Mouse (Mus musculus) retina, postnatal 7 days (tissue): ENCODE results near the gene Pde4dip.

Source experiments
- DNase-seq: peaks from one replicate; pipeline ENCODE4 v3.0.0-alpha.2; 2012; ENCODE audit warnings: low read depth, low spot score

Pde4dip gene

DNA sequence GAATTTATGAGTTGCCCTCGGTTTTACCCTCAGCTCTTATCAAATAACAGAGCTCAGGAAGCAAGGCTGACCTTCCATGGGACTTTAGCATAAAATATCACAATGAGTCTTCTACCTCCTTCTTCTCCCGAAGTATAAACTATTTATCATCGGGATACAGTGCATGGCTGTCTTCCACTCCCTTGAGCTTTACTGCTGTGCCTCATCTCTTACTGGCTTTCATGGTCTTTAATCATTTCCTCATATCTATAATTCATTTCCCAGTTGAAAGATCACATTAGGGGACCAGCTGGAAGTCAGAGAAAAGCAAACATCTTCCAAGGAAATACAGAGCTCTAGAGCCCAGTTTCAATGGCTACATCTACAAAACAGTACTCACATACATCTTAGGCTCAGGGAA lies 239.5 kb downstream of the Pde4dip start:
- DNase-seq: no peak

DNA sequence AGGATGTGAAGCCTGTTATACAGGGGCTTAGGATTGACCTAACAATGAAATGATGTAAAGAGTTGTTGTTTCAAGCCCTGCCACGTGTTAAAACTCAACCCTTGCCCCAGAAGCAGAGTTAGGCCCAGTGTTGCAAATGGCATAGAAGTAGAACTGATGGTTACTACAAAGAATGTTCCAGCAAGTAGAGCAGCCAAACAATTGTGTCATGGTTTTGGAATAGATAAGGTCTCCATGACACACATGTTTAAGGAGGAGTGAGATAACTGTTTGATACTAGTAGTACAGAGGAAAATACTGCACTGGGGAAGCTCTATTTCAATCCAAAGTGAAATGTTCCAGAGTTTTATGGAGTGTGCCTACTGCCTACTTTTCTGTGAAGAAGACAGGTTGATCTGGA lies 240.0 kb downstream of the Pde4dip start:
- DNase-seq: no peak

DNA sequence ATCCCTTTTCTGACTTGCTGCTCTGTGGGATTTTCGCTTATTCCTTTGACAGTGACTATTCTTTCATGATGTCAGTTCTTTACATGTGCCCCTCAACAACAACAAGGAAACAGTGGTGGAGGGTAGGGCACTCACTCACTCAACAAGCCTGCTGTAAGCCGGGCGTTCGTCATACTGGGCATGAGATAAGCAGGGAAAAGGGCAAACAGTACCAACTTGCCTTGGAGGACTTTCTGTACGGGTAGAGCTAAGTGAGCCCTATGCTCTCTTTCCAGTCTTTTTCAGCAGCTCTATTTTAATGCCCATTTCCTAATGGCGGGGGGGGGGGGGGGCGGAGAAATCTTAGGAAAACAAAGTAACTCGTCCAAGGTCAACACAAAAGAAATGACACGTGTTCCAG lies 246.5 kb downstream of the Pde4dip start:
- DNase-seq: no peak

DNA sequence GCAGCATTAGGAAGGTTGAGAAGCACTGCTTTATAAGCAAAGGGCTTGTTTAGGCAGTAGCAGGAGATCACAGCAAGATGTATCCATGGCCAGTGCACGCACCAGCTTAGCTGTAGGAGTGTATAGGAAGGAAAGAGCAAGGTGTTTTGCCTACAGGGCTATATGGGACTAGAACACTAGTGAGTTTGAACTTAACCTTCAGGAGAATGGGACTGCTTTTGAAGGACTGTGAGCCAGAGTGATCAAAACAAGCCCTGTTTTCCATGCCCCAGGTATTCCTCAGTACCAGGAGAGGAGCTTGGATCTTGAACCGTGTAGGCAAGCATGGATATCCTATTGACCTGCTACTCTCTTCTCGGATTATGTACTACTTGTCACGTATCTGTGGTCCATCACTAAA lies 247.1 kb downstream of the Pde4dip start:
- DNase-seq: no peak
